Mouse (Mus musculus): Measurements from ENCODE around the gene Kank1. TPM values are rescaled to one million over a fixed set of nuclear protein-coding genes. Genes with fewer than 3 reads are reported as not detected.

Kank1 gene
- polyA plus RNA-seq, 1 experiment from 2014 or later, result 66.9 TPM

GRCm38 (mm10) chr19:25387902-25388301 lies 151.1 kb downstream of the Kank1 start:
- H3K36me3 ChIP-seq, result no peaks in the 10 kb centered on the region
- H3K9ac ChIP-seq (replicated peaks), result no peak overlapping the region
- no peak overlapping the region for H3K4me2 ChIP-seq
- no peak overlapping the region for H3K4me3 ChIP-seq (replicated peaks)
- H3K27ac ChIP-seq, result no peak overlapping the region
- peaks cover 20% of the 10 kb centered on the region for H3K4me1 ChIP-seq (replicated peaks)
- no peaks in the 10 kb centered on the region for H3K27me3 ChIP-seq
- H3K9me3 ChIP-seq, result no peaks in the 10 kb centered on the region
- whole genome bisulfite sequencing, result 89% methylated on average over 18 of the region's 18 CpGs
- ATAC-seq (ENCODE audit: insufficient number of reproducible peaks, insufficient read depth, low FRiP score, low TSS enrichment, low read depth), result peak; percentile 41; the same call in 1 of the 2 replicates

- Histone ChIP-seq H3K27me3 (no peaks in the 10 kb centered on the region), H3K4me1 (replicated peaks) (peaks cover 14% of the 10 kb centered on the region), H3K4me3 (replicated peaks) (no peak overlapping the region), H3K9me3 (no peaks in the 10 kb centered on the region), H3K27ac (no peak overlapping the region), H3K4me2 (no peak overlapping the region), H3K9ac (replicated peaks) (no peak overlapping the region), H3K36me3 (no peaks in the 10 kb centered on the region)
- no peak for ATAC-seq (ENCODE audit: insufficient number of reproducible peaks, insufficient read depth, low FRiP score, low TSS enrichment, low read depth)
- 89% methylated on average over 11 of the region's 11 CpGs for WGBS
Observed at GRCm38 (mm10) chr19:25392135-25392534, 155.4 kb downstream of the Kank1 start.

GRCm38 (mm10) chr19:25395035-25395434 lies 158.3 kb downstream of the Kank1 start:
- H3K9ac ChIP-seq (replicated peaks), result no peak overlapping the region
- H3K4me1 ChIP-seq (replicated peaks), result peaks cover 41% of the 10 kb centered on the region
- ATAC-seq (ENCODE audit: insufficient number of reproducible peaks, insufficient read depth, low FRiP score, low TSS enrichment, low read depth), result peak; percentile 65; the same call in 1 of the 2 replicates
- H3K9me3 ChIP-seq, result no peaks in the 10 kb centered on the region
- peak overlapping the region; percentile 28; the same call in 1 of the 2 replicates for H3K4me2 ChIP-seq
- H3K36me3 ChIP-seq, result no peaks in the 10 kb centered on the region
- H3K27ac ChIP-seq, result peak overlapping the region; percentile 92
- 26% methylated on average over 10 of the region's 10 CpGs for WGBS
- H3K4me3 ChIP-seq (replicated peaks), result no peak overlapping the region
- no peaks in the 10 kb centered on the region for H3K27me3 ChIP-seq

- no peak for ATAC-seq (ENCODE audit: insufficient number of reproducible peaks, insufficient read depth, low FRiP score, low TSS enrichment, low read depth)
- Histone ChIP-seq H3K27ac (no peak overlapping the region), H3K9ac (replicated peaks) (no peak overlapping the region), H3K9me3 (no peaks in the 10 kb centered on the region), H3K36me3 (no peaks in the 10 kb centered on the region), H3K27me3 (no peaks in the 10 kb centered on the region), H3K4me3 (replicated peaks) (no peak overlapping the region), H3K4me2 (no peak overlapping the region), H3K4me1 (replicated peaks) (peaks cover 59% of the 10 kb centered on the region)
- WGBS, result 92% methylated on average over 6 of the region's 6 CpGs
Observed at GRCm38 (mm10) chr19:25396709-25397266, 160.0 kb downstream of the Kank1 start.

GRCm38 (mm10) chr19:25399511-25400211 lies 162.9 kb downstream of the Kank1 start:
- no peak for ATAC-seq (ENCODE audit: insufficient number of reproducible peaks, insufficient read depth, low FRiP score, low TSS enrichment, low read depth)
- no peaks in the 10 kb centered on the region for H3K9me3 ChIP-seq
- peaks cover 76% of the 10 kb centered on the region for H3K4me1 ChIP-seq (replicated peaks)
- H3K27me3 ChIP-seq, result no peaks in the 10 kb centered on the region
- H3K9ac ChIP-seq (replicated peaks), result no peak overlapping the region
- H3K4me3 ChIP-seq (replicated peaks), result no peak overlapping the region
- peak overlapping the region; percentile 86 for H3K27ac ChIP-seq
- WGBS, result 16% methylated on average over 9 of the region's 9 CpGs
- no peaks in the 10 kb centered on the region for H3K36me3 ChIP-seq
- peak overlapping the region; percentile 36 for H3K4me2 ChIP-seq

- H3K36me3 ChIP-seq, result no peaks in the 10 kb centered on the region
- WGBS, result 45% methylated on average over 13 of the region's 13 CpGs
- peaks cover 78% of the 10 kb centered on the region for H3K4me1 ChIP-seq (replicated peaks)
- peak overlapping the region; percentile 86 for H3K27ac ChIP-seq
- no peaks in the 10 kb centered on the region for H3K9me3 ChIP-seq
- ATAC-seq (ENCODE audit: insufficient number of reproducible peaks, insufficient read depth, low FRiP score, low TSS enrichment, low read depth), result 0 out of 2 replicates have a peak, but pooled peaks have one; percentile 27
- H3K4me3 ChIP-seq (replicated peaks), result no peak overlapping the region
- H3K9ac ChIP-seq (replicated peaks), result no peak overlapping the region
- H3K27me3 ChIP-seq, result no peaks in the 10 kb centered on the region
- peak overlapping the region; percentile 36 for H3K4me2 ChIP-seq
Observed at GRCm38 (mm10) chr19:25400212-25400913, 163.6 kb downstream of the Kank1 start.

GRCm38 (mm10) chr19:25401521-25401920 lies 164.7 kb downstream of the Kank1 start:
- no peaks in the 10 kb centered on the region for H3K27me3 ChIP-seq
- 52% methylated on average over 8 of the region's 8 CpGs for WGBS
- H3K36me3 ChIP-seq, result no peaks in the 10 kb centered on the region
- H3K27ac ChIP-seq, result peak overlapping the region; percentile 86
- no peak overlapping the region for H3K4me2 ChIP-seq
- ATAC-seq (ENCODE audit: insufficient number of reproducible peaks, insufficient read depth, low FRiP score, low TSS enrichment, low read depth), result no peak
- H3K4me3 ChIP-seq (replicated peaks), result no peak overlapping the region
- no peaks in the 10 kb centered on the region for H3K9me3 ChIP-seq
- peaks cover 88% of the 10 kb centered on the region for H3K4me1 ChIP-seq (replicated peaks)
- no peak overlapping the region for H3K9ac ChIP-seq (replicated peaks)

- Histone ChIP-seq H3K27ac (peak overlapping the region; percentile 83), H3K9ac (replicated peaks) (no peak overlapping the region), H3K4me1 (replicated peaks) (peaks cover 83% of the 10 kb centered on the region), H3K4me2 (peak overlapping the region; percentile 15; the same call in 1 of the 2 replicates), H3K4me3 (replicated peaks) (no peak overlapping the region), H3K36me3 (peaks cover 3% of the 10 kb centered on the region), H3K9me3 (no peaks in the 10 kb centered on the region), H3K27me3 (no peaks in the 10 kb centered on the region)
- peak; percentile 70 for ATAC-seq (ENCODE audit: insufficient number of reproducible peaks, insufficient read depth, low FRiP score, low TSS enrichment, low read depth)
- WGBS, result 22% methylated on average over 4 of the region's 4 CpGs
Observed at GRCm38 (mm10) chr19:25404163-25404562, 167.4 kb downstream of the Kank1 start.

- H3K9ac ChIP-seq (replicated peaks), result no peak overlapping the region; the same call in 1 of the 2 replicates
- H3K9me3 ChIP-seq, result 0 out of 2 replicates have a peak, but pooled peaks cover 10% of the 10 kb centered on the region
- H3K27me3 ChIP-seq, result no peaks in the 10 kb centered on the region
- peak overlapping the region; percentile 99 for H3K27ac ChIP-seq
- 35% methylated on average over 6 of the region's 6 CpGs for WGBS
- H3K4me1 ChIP-seq (replicated peaks), result peaks cover 67% of the 10 kb centered on the region
- peak overlapping the region; percentile 77 for H3K4me2 ChIP-seq
- peaks cover 21% of the 10 kb centered on the region for H3K36me3 ChIP-seq
- no peak for ATAC-seq (ENCODE audit: insufficient number of reproducible peaks, insufficient read depth, low FRiP score, low TSS enrichment, low read depth)
- peak overlapping the region; percentile 52 for H3K4me3 ChIP-seq (replicated peaks)
Observed at GRCm38 (mm10) chr19:25405987-25406386, 169.2 kb downstream of the Kank1 start.

GRCm38 (mm10) chr19:25406481-25407184 lies 169.9 kb downstream of the Kank1 start:
- Histone ChIP-seq H3K27ac (peak overlapping the region; percentile 99), H3K27me3 (no peaks in the 10 kb centered on the region), H3K4me3 (replicated peaks) (peak overlapping the region; percentile 52), H3K36me3 (peaks cover 27% of the 10 kb centered on the region), H3K4me2 (peak overlapping the region; percentile 77), H3K9me3 (0 out of 2 replicates have a peak, but pooled peaks cover 14% of the 10 kb centered on the region), H3K4me1 (replicated peaks) (peaks cover 67% of the 10 kb centered on the region), H3K9ac (replicated peaks) (peak overlapping the region; percentile 71)
- under 1% methylated on average over 28 of the region's 28 CpGs for whole genome bisulfite sequencing
- ATAC-seq (ENCODE audit: insufficient number of reproducible peaks, insufficient read depth, low FRiP score, low TSS enrichment, low read depth), result peak; percentile 87

Data from limb, embryonic 12.5 days (tissue).